Mouse (Mus musculus) sigmoid colon, adult 10 weeks (tissue): ENCODE data around the gene Zkscan1. TPM values are rescaled to one million over a fixed set of nuclear protein-coding genes. Genes with fewer than 3 reads are reported as not detected.

Experiments used
- polyA plus RNA-seq: library from polyadenylated mRNA; stranded (reverse); fragments of 350-450 nt; fragmentation: Illumina TruSeq; extraction: RNeasy Lipid Tissue Mini Kit (QIAGEN cat#74804); gene quantifications from one replicate; pipeline ENCODE4 v1.2.3, GENCODE M21; 2014; ENCODE audit warnings: low read depth, low replicate concordance

Gene Zkscan1
- polyA plus RNA-seq = 55.4 TPM

DNA sequence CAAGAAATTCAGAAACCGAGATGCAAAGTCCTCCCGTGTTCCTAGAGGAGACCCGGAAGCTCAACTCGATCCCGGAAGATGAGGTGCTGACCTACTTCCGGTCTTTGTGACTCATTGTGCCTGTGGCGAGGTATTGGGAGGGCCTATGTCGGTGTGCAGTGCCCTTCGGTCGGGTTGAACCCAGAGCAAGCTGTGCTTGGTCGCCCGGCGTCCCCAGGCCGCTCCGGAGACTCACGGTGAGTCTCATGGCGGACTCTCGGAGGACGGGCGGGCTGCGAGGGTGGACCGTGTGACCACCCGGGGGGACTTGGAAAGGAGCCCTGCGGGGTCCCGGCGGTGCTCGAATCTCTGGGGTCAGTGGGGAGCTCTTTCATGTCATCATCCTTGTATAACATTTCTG lies at the start of gene Zkscan1:
Gene Zkscan1, plus strand, starts transcription at position 89 of the 400 bp plus-strand sequence.

DNA sequence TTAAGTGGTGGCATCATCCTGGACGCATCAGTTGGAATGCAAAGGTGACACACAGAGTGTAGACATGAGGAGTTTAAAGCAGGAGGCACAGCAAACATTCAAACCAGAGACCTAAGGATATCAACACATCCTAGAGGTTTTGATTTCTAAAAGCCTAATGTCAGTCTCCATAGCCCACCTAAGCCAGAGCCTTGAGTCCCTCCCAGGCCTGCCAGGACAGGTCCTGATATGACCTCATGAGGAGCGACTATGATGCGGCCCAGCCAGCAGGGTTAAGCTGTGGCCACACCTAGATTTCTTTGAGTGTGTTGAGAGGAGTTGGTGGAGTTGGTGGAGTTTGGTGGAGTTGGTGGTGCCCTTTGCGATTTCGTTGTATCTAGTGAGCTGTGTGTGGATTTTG lies 32.0 kb upstream of the Zkscan1 start, which contains the start of gene Smok3c:
Gene Smok3c, plus strand, starts transcription at position 301 of the 400 bp plus-strand sequence.

DNA sequence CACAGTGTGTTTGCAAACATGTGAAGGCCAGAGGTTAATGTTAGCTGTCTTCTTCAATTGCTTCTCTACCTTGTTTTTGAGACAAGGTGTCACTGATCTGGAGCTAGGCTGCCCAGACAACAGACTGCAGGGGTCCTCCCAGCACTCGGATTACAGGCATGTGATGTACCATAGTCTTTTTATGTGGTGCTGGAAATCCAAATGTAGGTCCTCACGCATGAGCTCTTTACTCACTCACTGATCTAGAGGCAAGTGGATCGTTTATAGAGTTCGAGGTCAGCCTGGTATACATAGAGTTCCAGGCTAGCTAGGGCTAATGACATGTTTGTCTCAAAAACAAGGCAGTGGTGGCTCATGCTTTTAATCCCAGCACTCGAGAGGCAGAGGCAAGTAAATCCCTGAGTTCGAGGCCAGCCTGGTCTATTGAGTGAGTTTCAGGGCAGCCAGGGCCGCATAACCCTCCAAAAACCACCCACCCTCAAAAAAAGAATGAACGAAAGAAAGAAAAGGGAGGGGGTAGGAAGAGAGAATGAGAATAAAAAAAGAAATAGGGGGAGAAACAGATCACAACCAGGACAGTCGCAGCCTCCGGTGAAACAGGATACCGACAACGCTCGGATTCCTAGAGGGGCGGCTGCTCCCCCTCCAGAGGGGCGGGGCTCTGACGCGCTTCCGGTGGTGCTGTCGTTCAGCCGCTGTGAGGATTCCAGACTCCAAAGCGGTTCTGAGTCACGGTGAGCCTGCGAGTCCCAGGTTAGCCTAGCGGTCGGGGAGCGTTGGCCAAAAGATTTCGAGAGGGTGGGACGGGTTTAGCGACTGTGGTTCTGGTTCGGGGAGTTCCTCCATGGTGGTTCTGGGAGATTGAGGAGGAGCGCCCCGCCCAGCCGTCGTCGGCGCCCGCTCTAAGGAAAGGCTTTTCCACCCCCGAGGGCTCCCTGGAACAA lies 31.6 kb downstream of the Zkscan1 start, which contains the start of gene Zscan21:
Gene Zscan21, plus strand, starts transcription at position 649 of the 944 bp plus-strand sequence.

DNA sequence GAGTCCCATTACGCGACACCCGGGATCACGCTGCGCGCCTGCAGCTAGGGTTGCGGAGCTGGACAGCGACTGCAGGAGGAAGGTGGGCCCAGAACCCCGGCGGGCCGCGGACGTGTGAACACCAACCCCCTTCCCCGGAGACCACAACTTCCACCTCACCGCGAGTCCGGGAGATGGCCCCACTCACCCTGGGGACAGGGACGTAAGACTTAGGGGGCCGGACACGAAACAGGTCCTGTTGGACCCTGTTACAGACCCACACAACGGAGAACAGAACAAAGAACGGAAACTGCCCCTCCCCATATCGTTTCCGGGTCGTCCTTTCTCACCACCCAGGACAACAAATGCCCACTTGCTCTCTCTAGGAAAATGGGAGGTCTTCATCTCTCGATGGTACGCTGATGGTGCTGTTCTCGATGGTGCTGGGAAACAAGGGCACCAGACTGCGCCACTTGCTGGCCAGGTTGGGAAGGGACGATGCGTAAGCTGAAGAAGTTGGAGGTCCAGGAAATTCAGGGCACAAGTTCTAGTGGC lies 70.6 kb downstream of the Zkscan1 start, which contains the start of gene Zfp113:
Gene Zfp113, minus strand, starts transcription at position 302 of the 534 bp plus-strand sequence.

Other genes starting within 250 kb of the Zkscan1 start
- 2.6 TPM for gene Pilra, start 248.8 kb upstream of the Zkscan1 start, polyA plus RNA-seq
- gene Pilrb1, start 227.0 kb upstream of the Zkscan1 start, polyA plus RNA-seq = 2.0 TPM
- gene Pilrb2, start 213.3 kb upstream of the Zkscan1 start, polyA plus RNA-seq = 1.8 TPM
- 354 TPM for gene Cyp3a13, start 163.5 kb upstream of the Zkscan1 start, polyA plus RNA-seq
- gene Gjc3, start 122.0 kb upstream of the Zkscan1 start, polyA plus RNA-seq = 1.6 TPM
- gene Azgp1, start 103.6 kb upstream of the Zkscan1 start, polyA plus RNA-seq = 5.3 TPM
- gene Smok3a, start 63.8 kb upstream of the Zkscan1 start, polyA plus RNA-seq = not detected
- gene Smok3b, start 63.7 kb upstream of the Zkscan1 start, polyA plus RNA-seq = not detected
- gene Smok3c, start 31.9 kb upstream of the Zkscan1 start, polyA plus RNA-seq = not detected
- gene Zscan21, start 31.8 kb downstream of the Zkscan1 start, polyA plus RNA-seq = 12.9 TPM
- 19.7 TPM for gene Zfp113, start 70.7 kb downstream of the Zkscan1 start, polyA plus RNA-seq
- gene Cops6, start 76.0 kb downstream of the Zkscan1 start, polyA plus RNA-seq = 47.9 TPM
- 9.8 TPM for gene Ap4m1, start 86.9 kb downstream of the Zkscan1 start, polyA plus RNA-seq
- 13.7 TPM for gene Mcm7, start 87.3 kb downstream of the Zkscan1 start, polyA plus RNA-seq
- gene Taf6, start 102.4 kb downstream of the Zkscan1 start, polyA plus RNA-seq = 5.9 TPM
- gene Cnpy4, start 102.4 kb downstream of the Zkscan1 start, polyA plus RNA-seq = 11.8 TPM
- gene Mblac1, start 109.2 kb downstream of the Zkscan1 start, polyA plus RNA-seq = not detected
- 1.5 TPM for gene Nxpe5, start 140.8 kb downstream of the Zkscan1 start, polyA plus RNA-seq
- 1.1 TPM for gene Lamtor4, start 170.4 kb downstream of the Zkscan1 start, polyA plus RNA-seq
- gene BC037034, start 178.9 kb downstream of the Zkscan1 start, polyA plus RNA-seq = 2.9 TPM
- 0.41 TPM for gene Gal3st4, start 187.8 kb downstream of the Zkscan1 start, polyA plus RNA-seq
- not detected for gene Gm43720, start 194.9 kb downstream of the Zkscan1 start, polyA plus RNA-seq
- 0.76 TPM for gene Gpc2, start 194.9 kb downstream of the Zkscan1 start, polyA plus RNA-seq
- gene Stag3, start 195.2 kb downstream of the Zkscan1 start, polyA plus RNA-seq = 0.82 TPM